Mouse (Mus musculus): ENCODE data around the gene Gm9817.

GRCm38 (mm10) chr13:45089846-45090245 is 11.4 kb downstream of the Gm9817 start:
- TF ChIP-seq CTCF (IDR thresholded peaks at IDR 0.05; ENCODE audit: control insufficient read depth, insufficient read depth, low read length): no peak
- no peak for TF ChIP-seq POLR2A (IDR thresholded peaks at IDR 0.05; ENCODE audit: borderline replicate concordance, control insufficient read depth, low read depth, low read length)

Data from bone marrow, adult 2 months (tissue).